Mouse (Mus musculus): ENCODE results near the gene Hk1. TPM values are rescaled to one million over a fixed set of nuclear protein-coding genes. Genes with fewer than 3 reads are reported as not detected.

Hk1 gene
- total RNA-seq (2023) = 63.6 TPM

GRCm38 (mm10) chr10:62379808-62380207, at the start of gene Hk1:
Gene Hk1, minus strand, starts transcription at chr10:62379908.

GRCm38 (mm10) chr10:62422255-62422654, 42.5 kb upstream of the Hk1 start, which contains the start of gene Hkdc1:
Gene Hkdc1, minus strand, starts transcription at chr10:62422491.

GRCm38 (mm10) chr10:62252000-62252488, 127.7 kb downstream of the Hk1 start, which contains the start of gene Tacr2:
Gene Tacr2, plus strand, starts transcription at chr10:62252438.

GRCm38 (mm10) chr10:62230708-62231394, 148.9 kb downstream of the Hk1 start, which contains the start of gene Tspan15:
Gene Tspan15, minus strand, starts transcription at chr10:62231251.

Other genes with a start within 250 kb of the Hk1 start
- gene Neurog3, start 246.8 kb downstream of the Hk1 start, total RNA-seq (2023) = not detected
- gene Fam241b, start 236.0 kb downstream of the Hk1 start, total RNA-seq (2023) = 2.9 TPM
- gene Tspan15, start 148.7 kb downstream of the Hk1 start, total RNA-seq (2023) = 4.7 TPM
- gene Tacr2, start 127.5 kb downstream of the Hk1 start, total RNA-seq (2023) = not detected
- gene Hkdc1, start 42.6 kb upstream of the Hk1 start, total RNA-seq (2023) = not detected
- not detected for gene 4930507D05Rik, start 69.6 kb upstream of the Hk1 start, total RNA-seq (2023)
- gene Supv3l1, start 69.8 kb upstream of the Hk1 start, total RNA-seq (2023) = 30.5 TPM
- 25.7 TPM for gene Vps26a, start 106.9 kb upstream of the Hk1 start, total RNA-seq (2023)
- 424 TPM for gene Srgn, start 147.5 kb upstream of the Hk1 start, total RNA-seq (2023)
- gene Kif1bp, start 198.5 kb upstream of the Hk1 start, total RNA-seq (2023) = 20.2 TPM
- 134 TPM for gene Ddx21, start 222.4 kb upstream of the Hk1 start, total RNA-seq (2023)